Mouse (Mus musculus) heart, adult 18-20 months (tissue): ENCODE measurements around the gene Crtac1. TPM values are rescaled to one million over a fixed set of nuclear protein-coding genes. Genes with fewer than 3 reads are reported as not detected.

Source experiments
- DNase-seq, 2 experiments: peaks; one replicate each; pipeline ENCODE4 v3.0.0; 2021 to 2022; ENCODE audit warnings: mixed read lengths in 1 of 2
- total RNA-seq, 2 experiments: library from RNA; stranded (reverse); gene quantifications; 2 replicates each; pipeline ENCODE4 v1.2.3; 2021

Gene Crtac1
- total RNA-seq, 2 experiments from 2014 or later: not detected

- DNase-seq: no peak
Measured at GRCm38 (mm10) chr19:42328160-42328559, 103.4 kb downstream of the Crtac1 start.

GRCm38 (mm10) chr19:42325894-42326293 lies 105.7 kb downstream of the Crtac1 start:
- DNase-seq: peak; percentile 65 to 79

DNA sequence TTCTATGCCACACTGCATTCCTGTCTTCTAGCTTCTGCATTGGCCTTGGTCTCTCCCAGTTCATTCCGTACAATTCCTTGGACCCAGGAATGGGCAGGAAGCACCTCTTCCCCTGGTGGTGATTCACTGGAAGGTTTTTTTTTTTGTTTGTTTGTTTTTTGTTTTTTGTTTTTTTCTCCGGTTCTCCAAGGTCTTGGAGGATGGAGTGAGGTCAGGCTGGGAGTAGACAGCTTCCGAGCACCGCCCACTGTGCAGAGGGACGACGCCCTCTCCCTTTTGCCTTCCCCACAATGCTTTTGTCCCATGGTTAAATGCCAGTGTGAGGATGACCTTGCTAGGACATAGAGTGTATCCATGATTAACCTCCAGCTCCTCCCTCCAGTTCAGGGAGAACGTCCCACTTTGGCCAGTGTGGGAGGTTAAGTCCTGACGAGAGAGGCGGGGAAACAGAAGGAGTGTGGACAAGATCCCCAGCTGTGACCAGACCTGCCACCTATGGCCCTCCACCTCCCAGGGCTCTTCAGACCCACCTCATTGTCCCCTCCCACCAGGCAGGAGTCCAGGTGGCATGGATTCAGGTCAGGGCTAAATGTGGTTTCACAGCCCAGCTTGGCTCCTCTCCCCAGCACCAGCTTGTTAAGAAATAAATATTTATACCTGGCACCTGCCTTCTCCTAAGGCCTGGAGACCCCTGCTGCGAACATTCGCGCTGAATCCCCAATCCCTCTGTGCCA lies 109.1 kb downstream of the Crtac1 start:
- DNase-seq: peak; percentile 10

DNA sequence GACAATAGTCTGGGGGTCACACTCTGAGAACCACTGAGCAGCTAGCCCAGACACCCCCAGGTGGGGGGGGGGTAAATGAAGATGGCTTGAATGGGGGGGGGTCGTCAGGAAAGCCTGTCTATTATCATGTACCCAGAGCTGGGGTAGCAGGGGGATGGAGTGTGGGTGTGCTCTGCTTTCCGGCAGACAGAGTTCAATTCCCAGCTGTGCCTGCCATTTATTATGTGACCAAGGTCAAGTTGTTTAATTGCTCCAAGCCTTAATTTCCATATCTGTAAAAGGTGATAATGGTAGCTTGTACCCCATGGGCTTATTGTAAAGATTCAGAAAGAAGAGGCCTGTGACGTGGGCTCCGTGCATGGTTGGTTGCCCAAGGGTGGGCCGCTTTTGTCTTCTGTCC lies 109.6 kb downstream of the Crtac1 start:
- DNase-seq: no peak

- DNase-seq: peak in 1 of 2 experiments; percentile 31
Measured at GRCm38 (mm10) chr19:42317648-42318425, 113.7 kb downstream of the Crtac1 start.

- DNase-seq: no peak
Measured at GRCm38 (mm10) chr19:42316998-42317397, 114.6 kb downstream of the Crtac1 start.

DNA sequence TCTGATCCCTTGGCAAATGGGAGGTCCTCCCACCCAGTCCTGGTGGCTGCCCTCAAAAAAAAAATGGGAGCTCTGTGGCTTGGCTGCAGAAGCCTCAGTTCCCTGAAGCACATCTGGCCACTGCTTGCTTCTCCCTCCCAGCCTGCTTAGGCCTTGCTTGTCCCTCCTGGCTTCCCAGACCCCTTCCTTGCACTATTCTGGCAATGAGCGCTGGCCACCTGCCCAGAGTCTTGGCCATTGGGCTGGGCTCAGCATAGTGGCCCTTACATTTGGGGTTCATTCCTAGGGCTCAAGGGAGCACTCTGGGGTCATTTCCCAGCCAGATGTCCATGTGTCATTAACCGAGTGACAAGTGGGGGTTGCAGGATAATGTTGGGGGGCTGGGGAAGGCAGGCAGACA lies 115.1 kb downstream of the Crtac1 start:
- DNase-seq: peak; percentile 24 to 44

DNA sequence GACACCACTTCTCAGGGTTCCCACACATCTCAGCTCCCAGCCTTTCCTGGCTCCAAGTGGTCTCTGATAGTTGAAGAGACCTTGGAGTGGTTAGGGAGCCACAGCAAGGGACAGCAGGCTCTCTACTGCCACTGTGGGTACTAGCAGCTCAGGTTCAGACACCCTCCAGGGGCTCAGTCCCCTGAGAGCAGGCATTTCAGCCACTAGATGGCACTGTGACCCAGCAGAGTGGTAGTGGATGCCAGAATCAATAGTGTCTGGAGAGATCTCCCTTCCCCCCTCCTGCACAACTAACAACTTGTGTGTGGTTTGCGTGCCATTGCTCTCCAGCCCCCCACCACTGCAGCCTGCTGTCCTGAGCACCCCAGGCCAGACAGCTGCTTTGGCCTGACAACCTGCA lies 115.7 kb downstream of the Crtac1 start:
- DNase-seq: peak; percentile 60 to 82

- DNase-seq: no peak
Measured at GRCm38 (mm10) chr19:42315070-42315679, 116.4 kb downstream of the Crtac1 start.

- no peak for DNase-seq
Measured at GRCm38 (mm10) chr19:42312191-42312590, 119.4 kb downstream of the Crtac1 start.

GRCm38 (mm10) chr19:42311332-42311731 lies 120.3 kb downstream of the Crtac1 start:
- no peak for DNase-seq

GRCm38 (mm10) chr19:42308931-42309330 lies 122.7 kb downstream of the Crtac1 start:
- no peak for DNase-seq

- DNase-seq: peak in 1 of 2 experiments; percentile 8
Measured at GRCm38 (mm10) chr19:42307019-42307418, 124.6 kb downstream of the Crtac1 start.

GRCm38 (mm10) chr19:42306202-42306601 lies 125.4 kb downstream of the Crtac1 start:
- no peak for DNase-seq

- DNase-seq: no peak
Measured at GRCm38 (mm10) chr19:42305746-42306145, 125.8 kb downstream of the Crtac1 start.

GRCm38 (mm10) chr19:42304506-42304905 lies 127.1 kb downstream of the Crtac1 start:
- DNase-seq: no peak

- DNase-seq: no peak
Measured at GRCm38 (mm10) chr19:42303210-42303813, 128.3 kb downstream of the Crtac1 start.

- DNase-seq: no peak
Measured at GRCm38 (mm10) chr19:42293216-42293615, 138.4 kb downstream of the Crtac1 start.

DNA sequence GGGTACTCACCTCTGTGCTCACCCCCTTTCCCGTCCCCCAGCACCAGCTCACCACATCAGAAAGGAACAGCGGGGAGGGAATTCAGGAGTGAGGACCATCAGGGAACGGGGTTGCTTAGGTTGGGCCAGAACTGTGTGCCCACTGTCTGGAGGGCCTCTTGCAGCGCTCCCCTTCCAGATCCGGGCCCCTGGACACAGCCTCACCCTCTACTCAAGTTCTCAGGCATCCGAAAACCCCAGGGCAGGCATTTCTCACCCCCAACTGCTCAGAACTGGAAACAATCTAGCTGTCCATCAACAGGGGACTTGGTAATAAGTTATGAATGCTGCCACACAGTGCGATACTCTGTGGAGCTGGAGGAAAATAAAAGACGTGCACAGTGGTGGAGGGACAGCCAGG lies 139.5 kb downstream of the Crtac1 start:
- DNase-seq: no peak

GRCm38 (mm10) chr19:42290954-42291661 lies 140.5 kb downstream of the Crtac1 start:
- no peak for DNase-seq

DNA sequence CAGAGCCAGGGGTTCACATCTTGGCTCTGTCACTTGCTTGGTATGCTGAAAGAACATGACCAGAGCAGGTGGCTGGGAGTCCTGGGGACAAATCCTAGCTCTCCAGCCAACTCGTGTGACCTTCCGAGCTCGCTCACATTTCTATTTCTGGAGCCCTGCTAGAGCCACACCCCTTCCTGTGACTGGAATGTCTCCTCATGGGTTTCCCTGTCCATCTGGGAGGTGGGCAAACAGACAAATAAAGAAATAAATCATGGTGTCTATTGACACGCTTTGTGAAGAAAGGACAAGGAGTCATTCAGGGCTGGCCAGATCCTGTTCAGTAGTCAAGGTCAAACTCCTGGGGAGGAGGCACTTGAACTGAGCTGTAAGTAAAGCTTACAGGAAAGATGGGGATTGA lies 143.2 kb downstream of the Crtac1 start:
- peak; percentile 33 to 59 for DNase-seq

- DNase-seq: no peak
Measured at GRCm38 (mm10) chr19:42284178-42284577, 147.4 kb downstream of the Crtac1 start.
